Mouse (Mus musculus): ENCODE data around the gene Slc9a3r2.

The Slc9a3r2 gene

GRCm38 (mm10) chr17:24636781-24637481 lies 13.2 kb downstream of the Slc9a3r2 start:
- no peak for DNase-seq (ENCODE audit: low read depth, low spot score)

GRCm38 (mm10) chr17:24635694-24636093 lies 14.4 kb downstream of the Slc9a3r2 start:
- no peak for DNase-seq (ENCODE audit: low read depth, low spot score)

DNA sequence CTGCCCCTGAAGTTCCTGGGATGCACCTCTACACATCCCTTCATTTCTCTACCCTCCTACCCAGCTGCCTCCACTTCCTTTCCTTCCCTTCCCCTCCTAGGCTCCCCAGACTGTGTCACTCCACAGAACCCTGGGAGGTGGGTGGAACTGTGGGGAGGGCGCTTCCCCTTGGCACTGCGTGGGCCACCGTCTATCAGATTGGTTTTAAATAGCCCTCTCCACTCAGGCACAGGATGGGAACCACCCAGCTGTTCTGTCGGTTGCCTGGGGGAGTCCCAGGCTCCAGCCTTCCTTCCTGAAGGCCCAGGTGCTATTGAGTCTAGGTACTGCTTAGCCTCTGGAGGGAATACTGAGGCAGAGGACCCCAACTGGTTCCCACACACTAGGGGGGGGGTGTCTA lies 15.1 kb downstream of the Slc9a3r2 start:
- DNase-seq (ENCODE audit: low read depth, low spot score): no peak

GRCm38 (mm10) chr17:24633831-24634230 lies 16.3 kb downstream of the Slc9a3r2 start:
- DNase-seq (ENCODE audit: low read depth, low spot score): no peak

- no peak for DNase-seq (ENCODE audit: low read depth, low spot score)
These were observed 17.2 kb downstream of the Slc9a3r2 start for GRCm38 (mm10) chr17:24632813-24633449.

DNA sequence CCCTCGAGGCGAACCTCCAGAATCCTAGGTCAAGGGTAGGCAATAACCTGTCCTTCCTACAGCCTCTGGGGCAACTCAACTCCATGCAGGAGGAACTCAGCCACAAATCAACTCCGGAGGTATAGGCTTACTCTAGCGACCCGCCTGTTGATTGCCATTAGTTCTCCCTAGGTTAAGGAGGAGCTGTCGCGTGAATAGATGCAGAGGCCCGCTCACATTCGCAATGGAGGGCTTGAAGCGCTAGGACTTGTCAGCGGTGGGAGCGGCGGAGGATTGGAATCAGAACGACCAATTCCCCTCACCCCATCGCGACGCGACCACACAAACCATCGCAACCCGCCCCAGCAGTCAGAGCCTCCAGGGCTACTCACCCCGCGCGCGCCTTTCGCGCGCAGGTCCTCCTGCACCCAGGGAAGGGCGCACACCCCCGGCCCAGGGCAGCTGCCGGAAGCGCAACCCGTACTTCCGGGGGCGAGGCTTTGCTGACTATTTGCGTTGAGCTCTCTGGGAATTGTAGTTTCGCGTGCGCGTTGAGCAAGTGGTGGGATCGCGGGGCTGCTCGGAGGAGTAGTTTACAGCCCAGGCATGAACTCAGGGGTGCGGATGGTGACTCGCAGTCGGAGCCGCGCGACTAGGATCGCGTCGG lies 17.8 kb downstream of the Slc9a3r2 start, which contains the start of the genes Tsc2 and Nthl1:
TSS of gene Tsc2 (minus strand) at position 464 of the 646 bp plus-strand sequence.
TSS of gene Nthl1 (plus strand) at position 514 of the 646 bp plus-strand sequence.
- DNase-seq (ENCODE audit: low read depth, low spot score): peak; percentile 86

DNA sequence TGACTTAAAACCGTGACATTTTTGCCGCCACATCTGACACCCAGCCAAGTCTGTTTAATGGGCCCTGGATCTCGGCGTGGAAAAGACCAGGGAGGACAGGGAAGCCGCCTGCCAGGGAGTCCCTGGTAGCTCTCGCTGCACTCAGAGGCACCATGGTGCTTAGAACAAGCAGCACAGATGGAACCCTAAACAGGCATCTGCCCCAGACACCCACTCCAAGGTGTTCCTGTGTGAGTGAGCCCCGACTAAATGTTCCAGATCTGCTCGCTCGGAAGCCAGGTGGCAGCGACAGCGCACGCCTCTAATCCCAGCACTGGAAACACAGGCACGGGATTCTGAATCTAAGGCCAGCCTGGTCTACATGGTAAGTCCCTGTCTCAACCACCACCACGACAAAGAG lies 20.1 kb downstream of the Slc9a3r2 start:
- DNase-seq (ENCODE audit: low read depth, low spot score): no peak

GRCm38 (mm10) chr17:24628646-24629045 lies 21.5 kb downstream of the Slc9a3r2 start:
- DNase-seq (ENCODE audit: low read depth, low spot score): peak; percentile 82

- no peak for DNase-seq (ENCODE audit: low read depth, low spot score)
These were observed 24.7 kb downstream of the Slc9a3r2 start for GRCm38 (mm10) chr17:24625472-24625871.

DNA sequence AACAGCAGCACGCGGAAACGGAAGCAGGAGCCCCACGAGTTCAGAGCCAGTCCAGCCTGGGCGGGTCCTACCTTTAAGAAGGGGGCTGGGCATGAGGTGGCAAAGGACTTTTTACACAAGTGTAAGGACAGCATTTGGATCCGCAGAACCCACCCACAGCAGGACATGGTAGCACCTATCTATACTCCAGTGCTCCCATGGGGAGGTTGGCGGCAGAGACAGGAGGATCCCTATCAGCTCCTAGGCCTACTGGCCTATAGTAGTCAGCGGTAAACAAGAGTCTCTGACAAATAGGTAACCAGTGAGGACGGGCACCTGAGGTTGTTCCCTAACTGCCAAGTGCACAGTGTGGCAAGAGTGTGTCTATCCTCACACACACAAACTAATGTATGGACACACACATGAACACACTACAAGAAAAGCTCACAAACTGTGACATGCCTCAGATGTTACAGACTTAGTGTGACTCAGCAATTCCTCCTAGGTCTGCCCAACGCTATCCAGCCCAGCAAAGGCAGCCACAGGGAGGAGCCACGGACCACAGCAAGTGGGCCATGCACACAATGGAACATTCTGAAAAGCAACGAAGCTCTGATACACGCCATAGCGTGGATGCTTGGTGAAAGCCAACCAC lies 32.4 kb downstream of the Slc9a3r2 start:
- DNase-seq (ENCODE audit: low read depth, low spot score): no peak

DNA sequence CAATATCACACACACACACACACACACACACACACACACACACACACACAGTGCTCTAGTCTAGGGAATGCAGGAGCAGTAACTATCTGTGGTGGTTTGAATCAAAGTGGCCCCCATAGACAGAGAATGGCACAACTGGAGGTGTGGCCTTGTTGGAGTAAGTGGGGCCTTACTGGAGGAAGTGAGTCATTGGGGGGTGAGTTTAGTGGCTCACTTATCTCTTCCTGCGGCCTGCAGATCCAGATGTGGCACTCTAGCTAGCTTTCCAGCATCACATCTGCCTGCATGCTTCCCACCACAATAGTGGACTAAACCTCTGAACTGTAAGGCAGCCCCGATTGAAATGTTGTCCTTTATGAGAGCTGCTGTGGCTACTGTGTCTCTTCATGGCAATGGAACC lies 39.4 kb downstream of the Slc9a3r2 start:
- DNase-seq (ENCODE audit: low read depth, low spot score): no peak

- DNase-seq (ENCODE audit: low read depth, low spot score): no peak
These were observed 41.3 kb downstream of the Slc9a3r2 start for GRCm38 (mm10) chr17:24608874-24609273.

GRCm38 (mm10) chr17:24608370-24608769 lies 41.8 kb downstream of the Slc9a3r2 start:
- DNase-seq (ENCODE audit: low read depth, low spot score): no peak

DNA sequence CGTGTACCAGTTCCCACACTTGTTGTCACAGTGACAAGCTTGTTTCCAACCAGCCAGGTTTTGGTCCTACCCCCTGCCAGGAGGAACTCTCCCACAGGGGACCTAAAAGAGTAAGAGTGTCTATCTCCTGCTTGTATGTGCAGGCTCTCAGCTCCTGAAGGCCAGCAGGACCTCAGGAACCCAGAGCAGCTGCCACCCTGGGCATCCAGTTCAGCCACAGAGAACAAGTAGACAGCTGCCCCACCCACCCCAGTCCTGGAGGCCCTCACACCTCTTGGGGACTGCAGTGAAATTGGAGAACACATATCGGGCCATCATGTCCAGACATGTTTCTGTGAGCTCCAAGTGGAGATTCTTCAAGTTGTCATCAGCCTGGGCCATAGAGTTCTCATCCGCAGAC lies 45.6 kb downstream of the Slc9a3r2 start:
- no peak for DNase-seq (ENCODE audit: low read depth, low spot score)

GRCm38 (mm10) chr17:24603961-24604360 lies 46.2 kb downstream of the Slc9a3r2 start:
- DNase-seq (ENCODE audit: low read depth, low spot score): no peak

- no peak for DNase-seq (ENCODE audit: low read depth, low spot score)
These were observed 49.6 kb downstream of the Slc9a3r2 start for GRCm38 (mm10) chr17:24600502-24600901.

GRCm38 (mm10) chr17:24597989-24598388 lies 52.1 kb downstream of the Slc9a3r2 start:
- DNase-seq (ENCODE audit: low read depth, low spot score): no peak

GRCm38 (mm10) chr17:24596471-24597183 lies 53.5 kb downstream of the Slc9a3r2 start:
- DNase-seq (ENCODE audit: low read depth, low spot score): no peak

GRCm38 (mm10) chr17:24596073-24596466 lies 54.1 kb downstream of the Slc9a3r2 start:
- no peak for DNase-seq (ENCODE audit: low read depth, low spot score)

DNA sequence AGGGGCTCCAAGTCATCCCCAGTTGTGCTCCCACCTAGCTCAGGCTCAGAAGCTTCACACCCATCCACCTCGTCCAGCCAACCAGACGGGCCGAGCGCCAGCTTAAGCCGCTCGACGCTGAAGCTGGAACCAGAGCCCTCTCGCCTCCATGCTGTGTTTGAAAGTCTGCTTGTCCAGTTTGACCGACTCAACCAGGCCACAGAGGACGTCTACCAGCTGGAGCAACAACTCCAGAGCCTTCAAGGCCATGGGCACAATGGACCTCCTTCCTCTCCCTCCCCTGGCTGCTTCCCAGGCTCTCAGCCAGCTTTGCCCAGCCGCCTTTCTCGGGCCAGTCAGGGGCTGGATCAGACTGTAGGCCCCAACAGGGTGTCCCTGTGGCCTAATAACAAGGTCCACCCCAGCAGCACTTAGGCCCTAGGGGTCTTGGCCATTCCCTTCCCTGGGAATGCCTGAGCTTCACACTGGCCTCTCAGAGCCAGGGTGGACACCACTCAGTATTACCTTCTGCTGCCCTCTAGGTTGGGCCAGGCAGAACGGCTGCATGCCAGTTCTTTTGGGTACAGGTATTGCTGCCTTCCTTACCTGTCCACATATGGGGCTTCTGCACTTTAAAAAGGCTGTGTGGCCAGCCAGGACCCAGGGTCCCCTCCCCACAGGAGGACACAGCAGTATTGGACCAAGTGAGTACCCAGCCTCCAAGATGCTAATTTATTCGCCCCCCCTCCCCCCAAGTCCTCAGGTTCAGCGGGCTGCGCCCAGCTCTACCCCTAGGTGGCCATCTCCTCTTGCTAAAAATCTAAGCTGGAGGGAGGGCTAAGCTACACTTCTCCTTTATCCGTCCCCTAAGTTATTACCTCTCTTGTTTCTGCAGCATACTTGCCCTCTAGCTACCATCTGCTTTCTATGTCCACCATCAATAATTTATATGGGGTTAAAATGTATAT lies 54.7 kb downstream of the Slc9a3r2 start:
- DNase-seq (ENCODE audit: low read depth, low spot score): peak; percentile 15

All from CD4-positive, CD25-positive, alpha-beta regulatory T cell, adult 2 months (primary cell).